Mouse (Mus musculus) erythroid progenitor cell, adult 5-6 weeks (primary cell): ENCODE results near the gene Slc12a1. TPM values are rescaled to one million over a fixed set of nuclear protein-coding genes. Genes with fewer than 3 reads are reported as not detected.
A peak's percentile ranks its signal among the peaks of the same experiment; 100 is the strongest.

Experiments
- ATAC-seq: replicated peaks from 2 replicates; pipeline ENCODE4 v1.8.0; 2016; ENCODE audit warnings: moderate number of reproducible peaks, mild to moderate bottlenecking, moderate TSS enrichment, inconsistent platforms; ENCODE audit not compliant: poor library complexity, low FRiP score, severe bottlenecking
- total RNA-seq, 2 experiments: library from RNA; stranded (forward) in 1 of 2; stranded (reverse) in 1 of 2; fragments of 150-400 nt in 1 of 2; fragments of 186-747, 209-891 nt in 1 of 2; gene quantifications; 2 replicates each; pipeline versions ENCODE4 v1.2.3 to v1.2.4; 2015 to 2017; ENCODE audit warnings: low replicate concordance in 2 of 2

The Slc12a1 gene
- total RNA-seq, 2 experiments from 2014 or later: not detected

DNA sequence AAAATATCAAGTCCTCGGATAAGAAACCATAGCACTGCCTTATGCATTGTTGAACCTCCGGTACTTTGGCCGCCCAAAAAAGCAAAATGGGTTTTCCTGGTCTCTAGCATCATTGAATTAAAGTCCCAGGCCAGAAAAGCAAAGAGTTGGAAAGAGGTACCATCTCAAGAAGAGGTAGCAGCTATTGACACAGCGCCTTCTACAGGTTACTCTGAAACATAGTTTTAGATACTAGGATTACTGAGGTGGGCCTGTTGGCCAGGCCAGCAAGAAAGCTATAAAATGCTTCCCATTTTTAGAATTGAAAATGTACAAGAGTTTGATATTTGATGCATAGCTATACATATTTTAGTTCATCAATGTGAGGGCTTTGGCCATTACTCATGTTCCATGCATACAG is 97.6 kb downstream of the Slc12a1 start:
- ATAC-seq: no peak

DNA sequence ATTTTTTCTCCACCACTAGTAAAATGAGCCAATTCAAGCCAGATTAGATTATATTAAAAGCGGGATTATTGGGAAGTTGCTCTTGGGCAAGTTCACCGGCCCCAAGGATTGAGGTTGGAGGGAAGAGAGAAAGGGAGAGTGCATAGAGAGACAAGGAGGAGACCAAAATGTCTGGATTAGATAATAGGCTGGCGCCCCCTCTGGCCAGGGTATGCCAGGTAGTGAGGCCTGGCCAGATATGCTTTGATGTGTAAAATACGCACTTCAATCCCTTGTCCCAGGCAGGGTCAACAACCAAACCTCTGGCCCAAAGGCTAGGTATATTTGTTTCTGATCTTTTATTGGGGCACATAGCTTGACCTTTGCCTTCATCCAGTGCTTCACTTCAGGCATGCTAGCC is 99.5 kb downstream of the Slc12a1 start:
- no peak for ATAC-seq

DNA sequence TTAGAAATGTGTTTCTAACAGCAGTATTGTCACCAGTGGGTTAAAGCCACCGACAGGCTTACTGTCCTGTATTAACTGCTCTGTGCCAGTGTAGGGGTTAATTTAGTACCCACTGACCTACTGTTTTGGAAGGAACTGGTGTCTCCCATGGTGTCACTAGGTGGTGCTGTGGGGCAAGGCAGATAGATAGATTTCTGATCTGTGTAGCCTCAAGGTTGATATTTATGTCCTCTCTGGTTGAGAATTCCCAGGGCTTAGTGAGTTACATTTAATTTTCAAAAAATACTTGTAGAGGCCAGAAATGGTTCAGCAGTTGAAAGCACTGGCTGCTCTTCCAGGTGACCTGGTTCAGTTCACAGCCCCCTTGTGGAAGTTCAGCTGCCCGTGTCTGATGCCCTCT is 100.0 kb downstream of the Slc12a1 start:
- no peak for ATAC-seq

DNA sequence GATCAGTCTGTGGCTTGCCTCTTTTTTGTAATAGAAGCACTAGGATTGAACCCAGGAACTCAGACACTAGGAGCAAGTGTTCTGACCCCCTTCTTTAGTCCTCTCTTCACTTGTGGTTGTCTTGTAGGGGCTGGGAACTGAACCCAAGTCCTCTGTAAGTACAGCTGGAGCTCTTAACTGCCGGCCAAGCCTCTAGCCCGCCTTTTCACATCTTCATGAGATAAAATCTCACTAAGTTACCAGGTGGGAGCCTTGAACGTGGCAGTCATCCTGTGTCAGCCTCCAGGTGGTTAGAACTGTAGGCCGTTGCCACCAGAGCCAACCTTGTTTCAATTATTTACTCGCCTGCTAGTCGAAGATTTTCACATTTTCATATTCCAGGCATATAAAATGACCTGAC is 101.4 kb downstream of the Slc12a1 start:
- no peak for ATAC-seq

DNA sequence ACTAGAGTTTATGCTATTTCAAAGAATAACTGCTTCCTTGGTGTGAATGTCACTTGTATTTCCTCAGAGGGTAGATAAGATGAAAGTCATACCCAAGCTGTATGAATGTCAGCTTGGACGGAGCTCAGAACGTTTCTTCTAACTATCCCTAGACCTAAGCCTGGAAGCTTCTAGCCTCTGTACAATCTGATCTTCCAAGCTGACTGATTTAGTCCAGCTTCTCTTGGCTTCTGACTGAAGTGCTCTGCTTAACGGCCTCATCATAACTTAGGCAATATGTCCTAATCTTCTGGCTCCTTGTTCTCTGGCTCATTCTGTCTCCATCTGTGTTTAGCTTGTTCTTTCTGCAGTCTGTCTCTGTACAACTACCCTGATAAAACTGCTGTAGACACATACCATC is 102.3 kb downstream of the Slc12a1 start:
- no peak for ATAC-seq

DNA sequence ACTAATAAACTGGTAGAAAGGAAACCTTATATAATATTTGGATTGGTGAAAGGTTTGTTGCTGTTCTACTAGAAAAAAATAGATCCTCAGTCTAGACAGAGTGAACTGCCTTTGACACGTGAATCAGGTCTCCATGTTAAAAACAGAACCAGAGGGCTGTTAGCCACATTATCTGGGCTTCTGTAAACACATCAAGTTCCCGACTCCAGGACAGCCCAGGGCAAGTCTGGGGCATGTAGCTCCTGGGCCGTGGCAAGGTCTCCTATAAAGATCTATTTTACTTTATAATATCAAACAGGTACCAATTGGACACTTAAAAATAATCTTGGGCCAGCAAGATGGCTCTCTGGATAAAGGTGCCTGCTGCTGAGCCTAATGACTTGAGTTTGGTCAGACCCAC is 103.6 kb downstream of the Slc12a1 start:
- ATAC-seq: no peak

DNA sequence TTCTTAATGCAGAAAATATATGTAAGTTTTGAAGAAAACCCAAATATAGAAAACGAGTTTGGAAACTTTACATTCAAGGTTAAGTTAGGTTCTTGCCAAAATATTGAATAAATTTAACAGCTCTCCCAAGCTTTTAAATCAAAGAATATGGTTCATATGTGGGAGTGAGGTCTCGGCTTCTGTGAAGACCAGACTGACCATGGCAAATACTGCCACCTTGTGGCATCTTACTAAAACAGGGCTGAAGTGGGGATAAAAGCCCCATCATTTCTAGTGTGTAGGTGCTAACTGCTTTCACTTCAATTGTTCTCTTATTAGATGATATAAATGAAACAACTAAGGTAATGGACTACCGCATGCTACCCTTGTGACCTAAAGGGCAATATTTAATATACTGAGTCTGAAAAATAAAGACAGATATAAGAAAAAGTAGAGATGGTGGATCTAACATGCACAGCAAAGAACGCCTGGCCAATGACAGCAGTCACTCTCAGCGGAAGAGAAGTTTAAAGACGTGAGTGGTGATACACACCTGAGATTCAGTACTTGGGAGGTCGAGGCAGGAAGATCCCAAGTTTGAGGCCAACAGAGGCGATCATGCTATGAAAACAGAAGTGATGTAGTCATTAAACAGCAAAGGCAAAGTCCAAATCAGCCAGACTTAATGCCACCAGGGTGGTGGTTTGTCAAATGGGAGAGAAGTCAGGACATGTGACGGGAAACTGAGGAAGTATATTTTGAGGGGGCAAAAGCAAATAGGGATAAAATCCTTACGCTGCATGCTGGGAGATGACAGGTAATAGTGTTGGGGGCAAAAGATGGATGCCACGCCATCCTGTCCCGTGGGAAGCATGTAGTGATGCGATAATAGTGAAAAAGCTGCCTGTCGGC is 107.2 kb downstream of the Slc12a1 start:
- peak; percentile 61; the same call in 1 of the 2 replicates for ATAC-seq

DNA sequence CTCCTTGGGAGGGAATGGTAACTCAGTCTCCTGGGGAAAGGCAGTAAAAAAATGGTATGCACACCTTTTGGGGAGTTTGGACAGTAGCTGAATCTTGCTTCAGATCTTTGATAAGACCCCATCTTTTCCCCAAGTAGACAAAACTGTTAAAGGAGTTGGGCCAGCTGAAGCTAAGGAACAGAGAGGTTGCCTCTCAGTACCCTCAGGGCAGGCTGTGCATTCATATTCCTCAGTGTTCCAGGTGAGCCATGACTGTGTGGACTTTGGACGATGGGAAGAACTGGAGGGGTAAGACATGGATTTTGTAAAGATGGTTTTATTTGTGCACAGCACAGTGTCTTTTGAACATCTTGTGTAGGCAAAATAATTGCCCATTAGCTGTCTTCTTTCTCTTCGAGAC is 108.0 kb downstream of the Slc12a1 start:
- ATAC-seq: no peak

DNA sequence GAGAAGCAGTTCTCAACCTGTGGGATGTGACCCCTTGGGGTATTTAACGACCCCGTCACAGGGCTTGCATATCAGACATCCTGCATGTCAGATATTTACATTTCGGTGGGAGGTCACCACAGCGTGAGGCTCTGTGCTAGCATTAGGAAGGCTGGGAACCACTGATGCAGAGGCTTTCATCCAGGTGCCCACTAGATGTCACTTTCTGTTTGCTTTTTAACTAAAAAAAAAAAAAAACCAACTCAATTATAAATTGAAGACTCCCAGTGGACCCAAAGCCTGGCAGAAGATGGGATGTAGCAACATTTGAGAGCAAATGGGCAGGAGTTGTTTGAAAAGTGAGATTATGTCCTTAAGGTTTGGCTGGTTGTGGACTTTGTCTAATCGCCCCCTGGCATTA is 110.8 kb downstream of the Slc12a1 start:
- no peak for ATAC-seq

DNA sequence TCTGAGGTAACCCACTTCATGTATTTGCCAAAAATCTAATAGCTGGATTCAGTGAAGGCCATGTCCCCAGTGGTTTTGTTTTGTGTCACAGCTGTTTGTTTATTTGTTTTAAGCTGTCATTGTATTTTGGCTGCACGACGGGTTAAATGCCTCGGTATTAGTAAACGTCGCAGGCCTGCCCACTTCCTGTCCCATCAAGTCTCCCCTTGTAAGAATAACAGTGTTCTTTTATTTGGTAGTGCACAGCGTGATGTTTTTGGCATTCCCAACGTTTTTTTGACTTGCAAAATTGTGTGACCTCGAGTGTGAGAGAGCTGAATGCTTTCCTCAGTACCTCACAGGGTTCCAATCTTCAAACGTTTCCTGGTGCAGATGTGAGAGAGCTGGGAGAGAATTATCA is 111.4 kb downstream of the Slc12a1 start:
- ATAC-seq: no peak

DNA sequence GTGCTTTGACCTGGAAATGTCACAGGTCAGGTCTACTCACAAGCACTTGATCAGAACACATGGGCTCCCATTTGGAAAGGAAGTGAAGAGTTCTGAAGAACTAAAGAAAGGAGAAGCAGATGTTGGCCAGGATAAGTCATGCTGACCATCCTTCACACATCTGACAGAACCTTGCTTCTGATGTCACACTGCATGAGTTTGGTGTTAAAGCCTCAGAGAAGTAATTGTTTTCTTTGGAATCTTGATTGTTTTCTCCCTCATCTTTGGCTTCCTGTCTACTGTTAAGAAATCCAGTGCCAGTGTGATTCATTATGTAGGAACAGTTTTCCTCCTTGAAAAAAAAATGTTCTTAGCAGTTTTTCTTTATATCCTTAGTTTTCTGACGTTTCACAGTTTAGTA is 116.6 kb downstream of the Slc12a1 start:
- ATAC-seq: no peak

DNA sequence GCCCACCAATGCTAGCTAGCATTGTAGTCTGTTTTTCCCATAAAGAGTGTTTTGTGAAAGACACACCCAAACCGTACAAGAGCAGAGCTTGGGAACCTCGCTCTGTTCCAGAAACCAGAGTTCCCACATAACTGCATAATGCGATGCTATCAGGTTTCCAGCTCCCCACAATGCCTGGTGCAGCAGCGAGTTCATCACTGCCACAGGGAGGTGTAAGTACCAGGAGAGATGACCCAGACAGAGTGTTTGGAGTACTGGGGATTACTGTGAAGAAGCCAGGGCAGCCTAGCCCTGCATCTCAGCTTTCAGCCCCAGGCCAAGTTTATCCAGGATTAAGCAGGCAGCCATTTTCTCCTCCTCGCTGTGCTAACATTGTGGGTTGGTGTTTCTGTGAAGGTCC is 123.3 kb downstream of the Slc12a1 start:
- ATAC-seq: no peak

DNA sequence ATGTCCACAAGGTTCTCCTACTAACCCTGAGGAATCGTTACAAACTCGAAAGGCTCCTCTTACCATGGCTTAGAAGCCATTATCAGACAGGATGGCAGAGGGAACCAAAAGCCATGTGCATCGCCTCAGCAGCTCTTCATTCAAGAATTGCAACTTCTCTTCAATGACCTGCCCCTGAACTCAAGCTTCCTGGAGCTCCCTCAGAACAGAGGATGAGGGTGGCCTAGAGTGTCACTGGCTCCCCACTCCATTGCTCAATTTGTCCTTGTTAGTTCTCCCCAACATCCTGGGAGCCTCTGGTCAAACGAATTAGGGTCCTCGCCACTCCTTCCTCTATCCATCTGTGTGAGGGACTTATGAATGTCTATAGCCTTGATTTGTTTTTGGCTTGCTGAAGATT is 124.4 kb downstream of the Slc12a1 start:
- no peak for ATAC-seq

DNA sequence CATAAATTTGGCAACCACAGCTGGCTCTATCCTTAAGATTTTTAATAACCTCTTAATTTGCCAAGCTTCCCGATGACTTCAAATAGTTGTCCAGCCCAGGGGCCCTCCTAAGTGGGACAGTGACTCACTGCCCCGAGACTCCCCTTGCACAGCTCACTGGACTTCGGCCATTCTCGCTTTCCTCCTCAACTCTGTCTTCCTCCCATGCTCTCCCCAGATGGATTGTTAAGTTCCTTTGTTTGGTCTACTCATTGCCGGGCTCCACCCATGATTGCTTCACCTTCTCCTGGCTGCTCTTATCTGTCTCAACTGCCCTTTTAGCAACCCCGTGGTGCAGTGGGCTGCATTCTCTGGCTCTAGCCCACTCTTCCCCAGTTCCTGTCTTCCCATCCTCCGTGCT is 126.2 kb downstream of the Slc12a1 start:
- ATAC-seq: no peak

Other genes with a start within 250 kb of the Slc12a1 start
- not detected in 2 replicates for gene Slc24a5, start 84.4 kb upstream of the Slc12a1 start, total RNA-seq (2015; ENCODE audit: low replicate concordance)
- gene Slc24a5, start 84.4 kb upstream of the Slc12a1 start, total RNA-seq (2017; ENCODE audit: low replicate concordance): 0.53 and 6.8 TPM in 2 replicates
- 109 and 129 TPM in 2 replicates for gene Myef2, start 28.8 kb upstream of the Slc12a1 start, total RNA-seq (2015; ENCODE audit: low replicate concordance)
- 185 and 209 TPM in 2 replicates for gene Myef2, start 28.8 kb upstream of the Slc12a1 start, total RNA-seq (2017; ENCODE audit: low replicate concordance)
- not detected in 2 replicates for gene Ctxn2, start 15.8 kb upstream of the Slc12a1 start, total RNA-seq (2015; ENCODE audit: low replicate concordance)
- gene Ctxn2, start 15.8 kb upstream of the Slc12a1 start, total RNA-seq (2017; ENCODE audit: low replicate concordance): not detected in 2 replicates
- gene Dut, start 94.7 kb downstream of the Slc12a1 start, total RNA-seq (2015; ENCODE audit: low replicate concordance): 69.6 and 79.3 TPM in 2 replicates
- 80.2 and 93.8 TPM in 2 replicates for gene Dut, start 94.7 kb downstream of the Slc12a1 start, total RNA-seq (2017; ENCODE audit: low replicate concordance)